Mouse (Mus musculus) adipocyte (in vitro differentiated cells): ENCODE measurements at regions not wholly inside any gene's neighbourhood (a gene's known extent, or its start where the extent isn't known, plus 50 kb on each side); places are given as distances from the start of the nearest gene placed in this dataset.
"Not testable (repeated sequence)": the region's sequence is repeated elsewhere in the genome, so short reads cannot be mapped to it uniquely, and the experiment has no call there.

Source experiments
- DNase-seq: peaks from one replicate; pipeline ENCODE4 v3.0.0-alpha.2; 2016; ENCODE audit warnings: low spot score

- no peak for DNase-seq
Observed at GRCm38 (mm10) chr13:4935940-4936339, 327.0 kb upstream of the Akr1e1 start.

GRCm38 (mm10) chr13:4939849-4940248 is 330.9 kb upstream of the Akr1e1 start:
- no peak for DNase-seq

GRCm38 (mm10) chr13:4942490-4942889 is 333.5 kb upstream of the Akr1e1 start:
- DNase-seq, result not testable (repeated sequence)

GRCm38 (mm10) chr13:4943046-4943445 is 334.1 kb upstream of the Akr1e1 start:
- DNase-seq, result no peak

- DNase-seq, result no peak
Observed at GRCm38 (mm10) chr13:4955384-4955783, 346.4 kb upstream of the Akr1e1 start.

- no peak for DNase-seq
Observed at GRCm38 (mm10) chr13:4964824-4965223, 355.9 kb upstream of the Akr1e1 start.

- DNase-seq, result peak; percentile 74
Observed at GRCm38 (mm10) chr13:4970081-4970892, 361.3 kb upstream of the Akr1e1 start.

GRCm38 (mm10) chr13:4971472-4972067 is 362.6 kb upstream of the Akr1e1 start:
- DNase-seq, result no peak

GRCm38 (mm10) chr13:4992876-4993275 is 383.9 kb upstream of the Akr1e1 start:
- DNase-seq, result no peak

GRCm38 (mm10) chr13:5008296-5008695 is 399.3 kb upstream of the Akr1e1 start:
- no peak for DNase-seq

GRCm38 (mm10) chr13:5022439-5022838 is 413.5 kb upstream of the Akr1e1 start:
- DNase-seq, result no peak

GRCm38 (mm10) chr13:5059859-5060258 is 450.9 kb upstream of the Akr1e1 start:
- DNase-seq, result no peak

- DNase-seq, result no peak
Observed at GRCm38 (mm10) chr13:5060462-5060861, 451.5 kb upstream of the Akr1e1 start.

- no peak for DNase-seq
Observed at GRCm38 (mm10) chr13:5107454-5107853, 498.5 kb upstream of the Akr1e1 start.

GRCm38 (mm10) chr13:5154911-5155310 is 545.9 kb upstream of the Akr1e1 start:
- no peak for DNase-seq

GRCm38 (mm10) chr13:5159765-5160684 is 551.1 kb upstream of the Akr1e1 start:
- no peak for DNase-seq

- peak; percentile 54 for DNase-seq
Observed at GRCm38 (mm10) chr13:5166716-5167115, 557.7 kb upstream of the Akr1e1 start.

GRCm38 (mm10) chr13:5178996-5179395 is 570.0 kb upstream of the Akr1e1 start:
- no peak for DNase-seq

- no peak for DNase-seq
Observed at GRCm38 (mm10) chr13:5179552-5179951, 570.6 kb upstream of the Akr1e1 start.

GRCm38 (mm10) chr13:5185237-5185800 is 576.3 kb upstream of the Akr1e1 start:
- DNase-seq, result not testable (repeated sequence)

GRCm38 (mm10) chr13:5202736-5203135 is 593.8 kb upstream of the Akr1e1 start:
- peak; percentile 21 for DNase-seq

- peak; percentile 7 for DNase-seq
Observed at GRCm38 (mm10) chr13:5204143-5204542, 595.2 kb upstream of the Akr1e1 start.
